Mouse (Mus musculus) WW6 (cell line): ENCODE measurements at regions not wholly inside any gene's neighbourhood (a gene's known extent, or its start where the extent isn't known, plus 50 kb on each side); places are given as distances from the start of the nearest gene placed in this dataset.
"Not testable (repeated sequence)": the region's sequence is repeated elsewhere in the genome, so short reads cannot be mapped to it uniquely, and the experiment has no call there.

Experiments used
- DNase-seq: peaks from one replicate; pipeline ENCODE4 v3.0.0-alpha.2; 2013; ENCODE audit warnings: low read depth, low spot score

GRCm38 (mm10) chr11:41090391-41090900 is 335.3 kb upstream of the Ccng1 start:
- DNase-seq: not testable (repeated sequence)

GRCm38 (mm10) chr11:41063570-41063969 is 308.5 kb upstream of the Ccng1 start:
- no peak for DNase-seq

GRCm38 (mm10) chr11:41057796-41058195 is 302.7 kb upstream of the Ccng1 start:
- no peak for DNase-seq

GRCm38 (mm10) chr11:41030018-41030417 is 274.9 kb upstream of the Ccng1 start:
- DNase-seq: no peak

- DNase-seq: no peak
These were observed 255.0 kb upstream of the Ccng1 start for GRCm38 (mm10) chr11:41010096-41010495.

GRCm38 (mm10) chr11:40972806-40973205 is 217.7 kb upstream of the Ccng1 start:
- DNase-seq: no peak

GRCm38 (mm10) chr11:40927168-40927567 is 172.1 kb upstream of the Ccng1 start:
- DNase-seq: peak; percentile 39

GRCm38 (mm10) chr11:40891485-40891884 is 136.4 kb upstream of the Ccng1 start:
- no peak for DNase-seq

GRCm38 (mm10) chr11:40884509-40884908 is 129.4 kb upstream of the Ccng1 start:
- no peak for DNase-seq

- no peak for DNase-seq
These were observed 124.5 kb upstream of the Ccng1 start for GRCm38 (mm10) chr11:40879589-40879988.

- no peak for DNase-seq
These were observed 117.9 kb upstream of the Ccng1 start for GRCm38 (mm10) chr11:40873002-40873401.

GRCm38 (mm10) chr11:40865694-40866093 is 110.6 kb upstream of the Ccng1 start:
- DNase-seq: peak; percentile 43

- no peak for DNase-seq
These were observed 96.2 kb upstream of the Ccng1 start for GRCm38 (mm10) chr11:40851361-40851760.

- no peak for DNase-seq
These were observed 95.6 kb upstream of the Ccng1 start for GRCm38 (mm10) chr11:40850652-40851092.

GRCm38 (mm10) chr11:40846586-40846985 is 91.5 kb upstream of the Ccng1 start:
- DNase-seq: no peak

- no peak for DNase-seq
These were observed 80.3 kb upstream of the Ccng1 start for GRCm38 (mm10) chr11:40835393-40835792.
